15 mouse cellular contexts compared by ENCODE assay signal in genomic region chr1:55082106-55082505, GRCm38 (mm10). TPM values are rescaled to one million over a fixed set of nuclear protein-coding genes. Genes with fewer than 3 reads are reported as not detected.
A peak's percentile ranks its signal among the peaks of the same experiment; 100 is the strongest.
DNase-seq lines count a peak whose midpoint lies in the region; ATAC-seq and TF ChIP-seq lines count a peak whose summit lies in the region.
"Had no signal": no experiment of that assay in that cellular context is flagged by ENCODE, and none has a peak within 500 bp of the region (broad histone marks: within the 10 kb centered on the region; RNA-seq: fewer than 3 reads in every experiment).

No protein-coding gene starts in this region.

- H3K4me3 ChIP-seq in kidney, postnatal 0 days (replicated peaks; ENCODE audit: low read depth, low read length): no peak overlapping the region
- H3K4me3 ChIP-seq: embryonic facial prominence, embryonic 10.5 days; forebrain, embryonic 10.5 days; myocyte had no signal

- no peaks in the 10 kb centered on the region for H3K4me1 ChIP-seq in kidney, postnatal 0 days (replicated peaks; ENCODE audit: insufficient read depth, low read length)

- no peaks in the 10 kb centered on the region for H3K9me3 ChIP-seq in kidney, postnatal 0 days (replicated peaks; ENCODE audit: low read length)
- H3K9me3 ChIP-seq: embryonic facial prominence, embryonic 10.5 days; forebrain, embryonic 10.5 days had no signal

- H3K27ac ChIP-seq in kidney, postnatal 0 days: no peak overlapping the region
- H3K27ac ChIP-seq: embryonic facial prominence, embryonic 10.5 days; forebrain, embryonic 10.5 days had no signal

- no peak overlapping the region for H3K4me2 ChIP-seq in kidney, postnatal 0 days (ENCODE audit: low read length)

- no peak overlapping the region for H3K9ac ChIP-seq in kidney, postnatal 0 days (ENCODE audit: low read depth, low read length)

- DNase-seq in kidney, postnatal 0 days (ENCODE audit: low spot score): no peak
- no peak for DNase-seq in kidney, postnatal 4 days
- DNase-seq in 3T3-L1 (ENCODE audit: low read depth, low spot score) (peak; percentile 64), A20 (ENCODE audit: low read depth, low spot score) (peak; percentile 55)
- DNase-seq in brain, adult 2 months (ENCODE audit: low read depth, low spot score): peak; percentile 13
- no peak for DNase-seq in gastrocnemius, postnatal 10 days
- no peak for DNase-seq in c-Kit-positive CD71-positive TER-119-positive erythroid progenitor cells, embryonic 14.5 days (ENCODE audit: low spot score)
- DNase-seq: adrenal gland, postnatal 10 days; cerebellum, adult 11 months; lung, postnatal 10 days; spleen, adult 18-20 months had no signal

- H3K27me3 ChIP-seq in kidney, postnatal 0 days (ENCODE audit: insufficient read depth, low read length): no peaks in the 10 kb centered on the region
- H3K27me3 ChIP-seq: Patski had no signal

- 60% methylated on average over 1 of the region's 1 CpGs for WGBS in kidney, postnatal 0 days

- peaks cover 47% of the 10 kb centered on the region for H3K36me3 ChIP-seq in kidney, postnatal 0 days (ENCODE audit: insufficient read depth, low read length)

- TF ChIP-seq CTCF in kidney, postnatal 0 days (IDR thresholded peaks at IDR 0.05; ENCODE audit: low read depth): peak; percentile 48; the same call in 1 of the 2 replicates

- ATAC-seq in kidney, postnatal 0 days (replicated peaks; ENCODE audit: low FRiP score, low read depth): no peak
- ATAC-seq: Patski had no signal

RNA-seq across cellular contexts. Expression of gene Hspe1, which starts 5.8 kb away (rescaled TPM):
- 528 and 576 TPM in 2 replicates for polyA plus RNA-seq in kidney, postnatal 0 days (2015; fragmentation: Nextera tagmentation; extraction: Ambion mirVana)
- 100 to 1,000 TPM in 1 of 2 experiments, 10 to 100 TPM in 1; 83.6 to 101 TPM for total RNA-seq in gastrocnemius, postnatal 10 days (2021)

RNA-seq across cellular contexts. Expression of gene Hspd1, which starts 5.9 kb away (rescaled TPM):
- polyA plus RNA-seq in kidney, postnatal 0 days (2015; fragmentation: Nextera tagmentation; extraction: Ambion mirVana): 315 and 358 TPM in 2 replicates
- total RNA-seq in gastrocnemius, postnatal 10 days (2021): 100 to 1,000 TPM; 176 to 188 TPM

RNA-seq across cellular contexts. Expression of gene Coq10b, which starts 29.5 kb away (rescaled TPM):
- 23.9 and 25.5 TPM in 2 replicates for polyA plus RNA-seq in kidney, postnatal 0 days (2015; fragmentation: Nextera tagmentation; extraction: Ambion mirVana)
- 10 to 100 TPM in 1 of 2 experiments, 1 to 10 TPM in 1; 9.5 to 11.3 TPM for total RNA-seq in gastrocnemius, postnatal 10 days (2021)

RNA-seq across cellular contexts. Expression of gene Mob4, which starts 48.9 kb away (rescaled TPM):
- polyA plus RNA-seq in kidney, postnatal 0 days (2015; fragmentation: Nextera tagmentation; extraction: Ambion mirVana): 122 TPM in 2 replicates
- total RNA-seq in gastrocnemius, postnatal 10 days (2021): 10 to 100 TPM; 45.3 to 48.0 TPM

RNA-seq across cellular contexts. Expression of gene Sf3b1, which starts 54.8 kb away (rescaled TPM):
- 271 and 294 TPM in 2 replicates for polyA plus RNA-seq in kidney, postnatal 0 days (2015; fragmentation: Nextera tagmentation; extraction: Ambion mirVana)
- total RNA-seq in gastrocnemius, postnatal 10 days (2021): 10 to 100 TPM; 70.2 to 89.8 TPM

Comparison
In these comparisons a context has a peak if more than half of its experiments do, and no peak if none do; other contexts are left out.
1. DNase-seq: peak in 3T3-L1 (single experiment), A20 (single experiment) and brain, adult 2 months (single experiment); none in kidney, postnatal 0 days (single experiment), kidney, postnatal 4 days (0 of 2), gastrocnemius, postnatal 10 days (single experiment) and c-Kit-positive CD71-positive TER-119-positive erythroid progenitor cells, embryonic 14.5 days (single experiment).